Mouse (Mus musculus): Measurements from ENCODE around the gene Gipc3.

DNA sequence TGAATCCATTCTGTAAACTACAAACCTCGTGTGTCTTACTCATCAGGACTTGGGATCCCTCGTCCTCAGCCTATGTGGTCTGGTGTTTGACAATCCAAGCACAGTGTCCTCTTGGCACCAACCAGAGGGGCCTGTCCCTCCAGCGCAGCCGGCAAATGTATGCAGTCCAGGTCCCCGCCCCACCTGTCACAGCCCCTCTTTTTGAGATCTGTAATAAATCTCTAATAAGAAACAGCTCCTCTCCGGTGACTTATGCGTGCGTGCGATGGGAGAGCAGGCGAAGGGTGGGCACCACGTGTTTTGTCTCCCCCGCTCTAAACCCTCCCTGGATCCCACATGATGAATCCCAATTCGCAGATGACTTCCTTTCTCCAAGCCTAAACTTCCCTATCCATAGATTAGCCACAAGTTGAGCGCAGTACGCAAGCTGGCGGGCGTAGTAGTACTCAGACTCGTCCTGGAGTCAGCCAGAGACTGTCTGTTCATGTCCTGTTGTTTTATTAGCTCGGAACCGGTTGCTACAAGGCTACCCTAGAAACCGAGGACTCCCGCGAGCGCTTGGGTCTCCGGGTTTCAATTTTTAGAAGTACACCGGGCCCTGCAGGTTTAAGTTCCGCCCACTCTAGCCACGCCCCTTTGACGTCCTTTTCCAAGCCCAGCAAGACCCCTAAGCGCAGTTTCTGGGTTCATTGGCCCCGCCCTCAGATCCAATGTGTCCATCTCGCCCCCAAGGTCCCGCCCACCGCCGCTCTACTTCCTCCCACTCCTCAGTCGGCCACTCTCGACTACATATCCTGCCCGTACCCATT lies 23.1 kb downstream of the Gipc3 start:
- TF ChIP-seq CTCF (IDR thresholded peaks at IDR 0.05; ENCODE audit: control insufficient read depth, insufficient read depth, low read length) (no peak), POLR2A (IDR thresholded peaks at IDR 0.05; ENCODE audit: borderline replicate concordance, control insufficient read depth, low read depth, low read length) (no peak)
